Mouse (Mus musculus) kidney, adult 8-10 months (tissue): Measurements from ENCODE around the gene Zan.

Experiments
- DNase-seq, 2 experiments: peaks; one replicate each; pipeline ENCODE4 v3.0.0; 2022

Gene Zan

DNA sequence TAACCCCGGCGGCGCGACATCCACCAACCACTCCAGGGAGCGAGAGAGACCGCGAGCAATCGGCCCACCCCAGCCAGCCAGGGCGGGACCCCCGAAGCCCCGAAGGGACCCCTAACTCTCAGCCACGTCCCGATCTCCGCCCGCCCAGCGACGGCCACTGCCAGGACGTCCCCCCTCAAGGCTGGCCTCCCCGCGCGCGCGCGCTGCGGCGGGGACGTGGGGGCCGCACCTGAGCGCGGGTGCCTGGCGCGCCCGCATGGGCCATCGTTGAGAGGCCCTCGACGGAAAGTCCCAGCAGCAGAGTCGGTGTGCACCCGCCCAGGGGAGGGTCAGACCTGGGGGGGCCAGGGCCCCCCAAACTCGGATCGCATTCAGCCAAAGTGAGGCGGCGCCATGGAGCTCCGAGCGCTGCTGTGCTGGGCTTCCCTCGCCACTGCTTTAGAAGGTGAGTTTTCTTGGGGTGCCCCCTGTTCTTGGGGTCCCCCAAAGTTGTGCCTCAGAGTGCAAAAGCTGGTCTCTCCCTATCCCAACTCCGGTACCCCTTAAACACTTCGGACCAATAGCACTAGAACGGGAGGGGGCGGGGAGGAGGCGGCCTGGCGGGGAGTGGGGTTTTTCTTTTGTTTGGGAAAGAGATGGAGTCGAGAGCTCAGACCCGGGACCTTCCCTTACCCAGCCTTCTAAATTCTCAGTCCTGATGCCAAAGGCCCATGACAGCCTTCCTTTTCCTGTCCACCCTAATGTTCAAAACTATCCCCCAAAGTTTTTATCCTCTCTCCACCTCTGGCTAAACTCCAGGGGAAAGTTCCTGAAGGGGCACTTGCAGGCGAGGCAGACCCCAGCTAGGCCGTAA, 126.4 kb downstream of the Zan start:
- DNase-seq, result no peak

DNA sequence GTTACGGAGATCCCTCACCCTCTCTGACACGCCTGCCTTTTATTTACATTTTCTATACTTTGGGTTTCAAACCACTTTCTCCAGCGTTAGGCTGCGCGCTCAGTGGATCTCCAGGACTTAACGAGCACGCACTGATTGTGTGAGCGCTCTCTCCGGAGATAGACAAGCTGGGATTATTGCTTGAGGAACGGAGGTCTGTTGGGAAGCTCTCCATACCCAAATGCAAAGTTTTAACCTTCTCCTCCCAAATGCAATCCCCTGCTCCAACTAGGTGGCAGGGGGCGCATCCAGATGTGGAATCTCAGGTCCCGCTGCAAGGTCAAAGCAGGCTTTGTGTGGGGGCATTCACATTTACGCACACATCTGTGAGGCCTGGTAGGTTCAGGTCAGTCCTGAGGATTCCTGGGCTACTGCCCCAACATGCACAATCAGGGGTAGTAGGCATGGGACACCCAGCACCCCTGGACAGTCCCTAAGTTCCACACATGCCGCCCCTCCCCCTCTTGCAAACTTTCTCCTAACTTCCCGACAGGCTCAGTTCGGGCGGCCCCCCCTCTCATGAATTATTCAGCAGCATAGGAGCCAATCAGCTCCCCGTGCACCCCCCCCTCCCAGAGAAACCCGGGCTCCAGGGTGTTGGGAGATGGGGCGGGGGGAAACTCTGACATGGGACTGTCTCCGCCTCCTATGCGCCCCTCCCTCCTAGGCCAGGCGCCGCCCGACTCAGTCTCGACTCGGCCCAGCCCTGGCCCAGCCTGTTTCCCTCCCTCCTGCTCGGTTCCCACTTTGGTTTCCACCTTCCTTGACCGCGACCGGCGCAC, 127.3 kb downstream of the Zan start, which contains the start of gene Ephb4:
Gene Ephb4 (plus strand): TSS at position 726 of the 821 bp plus-strand sequence.
- peak; percentile 97 to 98 for DNase-seq

GRCm38 (mm10) chr5:137348482-137349383, 128.1 kb downstream of the Zan start:
- peak; percentile 83 to 89 for DNase-seq

DNA sequence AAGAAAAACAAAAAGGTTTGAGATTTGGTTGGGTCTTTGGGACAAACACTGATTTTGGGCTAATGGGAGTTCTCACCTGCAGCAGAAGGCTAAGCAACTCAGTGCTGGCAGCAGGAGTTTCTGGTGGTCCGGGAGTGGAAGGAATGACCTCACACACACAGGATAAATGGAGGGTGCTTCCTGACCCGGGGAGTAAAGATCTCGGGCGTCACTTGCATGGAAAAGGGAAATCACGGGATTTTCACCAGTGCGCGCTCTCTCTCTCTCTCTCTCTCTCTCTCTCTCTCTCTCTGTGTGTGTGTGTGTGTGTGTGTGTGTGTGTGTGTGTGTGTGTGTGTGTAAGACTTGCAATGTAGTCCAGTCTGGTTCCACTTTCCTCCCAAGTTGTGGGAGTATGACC, 129.0 kb downstream of the Zan start:
- peak; percentile 25 to 49 for DNase-seq

DNA sequence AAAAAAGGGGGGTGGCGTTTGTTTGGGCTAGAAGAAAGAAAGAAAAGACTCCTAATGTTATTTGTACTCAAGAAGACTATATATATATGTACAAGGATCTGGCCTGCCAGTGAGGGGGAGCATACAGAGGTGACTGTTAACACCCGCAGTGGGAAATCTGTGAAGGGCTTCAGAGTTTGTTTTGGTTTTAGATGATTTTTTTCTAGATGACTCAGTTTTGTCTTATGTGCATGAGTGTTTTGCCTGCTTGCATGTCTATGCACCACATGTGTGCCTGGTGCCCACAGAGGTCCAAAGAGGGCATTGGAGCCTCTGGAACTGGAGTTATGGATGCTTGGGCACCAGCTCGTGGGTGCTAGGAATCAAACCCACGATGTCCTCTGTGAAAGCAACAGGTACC, 129.9 kb downstream of the Zan start:
- DNase-seq, result no peak

- no peak for DNase-seq
These were observed 130.5 kb downstream of the Zan start for GRCm38 (mm10) chr5:137346388-137346787.

- DNase-seq, result peak; percentile 83 to 89
These were observed 131.0 kb downstream of the Zan start for GRCm38 (mm10) chr5:137345821-137346220.

GRCm38 (mm10) chr5:137343869-137344268, 133.0 kb downstream of the Zan start:
- DNase-seq, result no peak

DNA sequence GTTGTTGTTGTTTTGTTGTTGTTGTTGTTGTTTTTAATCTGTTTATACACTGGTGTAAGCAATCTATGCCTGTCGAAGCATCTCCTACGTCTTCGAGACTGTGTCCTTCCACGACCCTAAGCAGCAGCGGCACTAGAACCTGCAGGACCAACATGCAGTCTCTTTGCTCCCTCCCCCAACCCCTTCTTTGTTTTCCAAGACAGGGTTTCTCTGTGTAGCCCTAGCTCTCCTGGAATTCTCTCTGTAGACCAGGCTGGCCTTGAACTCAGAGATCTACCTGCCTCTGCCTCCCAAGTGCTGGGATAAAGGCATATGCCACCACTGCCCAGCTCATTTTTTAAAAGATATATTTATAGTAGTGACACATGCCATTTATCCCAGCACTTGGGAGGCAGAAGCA, 133.5 kb downstream of the Zan start:
- DNase-seq, result no peak

DNA sequence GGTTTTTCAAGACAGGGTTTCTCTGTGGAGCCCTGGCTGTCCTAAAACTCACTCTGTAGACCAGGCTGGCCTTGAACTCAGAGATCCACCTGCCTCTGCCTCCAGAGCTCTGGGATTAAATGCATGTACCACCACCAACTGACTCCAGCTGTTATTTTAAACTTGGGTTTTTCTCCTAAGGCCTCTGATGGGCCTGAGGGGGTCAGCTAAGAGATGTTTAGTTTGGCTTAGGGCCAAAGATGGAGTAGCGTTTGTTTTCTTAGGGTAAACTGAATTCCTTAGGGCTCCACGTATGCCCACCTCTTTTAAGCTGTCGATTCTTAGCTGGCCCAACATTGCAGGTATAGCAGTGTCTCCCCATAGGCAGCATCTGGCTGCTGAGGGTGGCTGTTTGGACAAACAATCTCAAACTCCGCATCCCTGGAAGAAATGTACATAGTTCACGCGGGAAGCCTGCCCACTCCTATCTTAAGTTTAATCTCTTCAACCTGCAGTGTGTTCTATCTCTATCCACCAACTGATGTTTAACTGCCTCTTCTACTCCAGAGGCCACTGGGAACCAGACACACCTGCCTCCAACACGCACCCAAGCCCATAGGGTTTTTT, 134.4 kb downstream of the Zan start:
- no peak for DNase-seq

GRCm38 (mm10) chr5:137340222-137340621, 136.6 kb downstream of the Zan start:
- DNase-seq, result no peak

DNA sequence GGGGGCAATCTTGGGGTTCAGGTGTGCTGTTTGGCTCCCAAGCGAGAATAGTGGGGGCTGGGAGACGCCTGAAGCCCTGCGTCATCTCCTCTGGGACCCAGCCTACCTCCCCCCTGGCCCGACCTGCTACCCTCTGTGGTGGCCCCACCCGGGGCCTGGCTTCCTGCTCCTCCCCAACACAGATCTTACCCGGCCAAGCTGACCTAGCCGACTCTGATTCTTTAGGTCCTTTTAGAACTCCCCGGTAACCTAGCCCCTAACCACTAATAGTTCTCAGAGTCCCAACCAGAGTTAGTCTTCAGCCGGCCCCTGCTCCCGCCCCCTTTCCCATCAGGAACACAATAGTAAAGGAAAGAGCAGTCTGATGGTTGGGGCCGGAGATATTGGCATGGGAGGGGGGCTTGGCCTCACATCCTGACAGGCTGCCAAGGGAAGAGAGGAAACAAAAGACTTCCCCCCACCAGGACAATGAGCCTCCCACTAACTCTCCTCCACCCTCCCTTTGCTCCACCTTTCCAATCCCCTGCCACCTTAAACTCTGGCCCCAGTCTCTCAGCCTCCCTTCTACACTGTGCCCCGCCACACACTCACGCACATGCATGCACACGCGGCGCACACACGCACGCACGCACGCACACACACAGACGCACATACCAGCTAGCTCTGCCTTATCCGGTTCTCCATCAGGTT, 137.4 kb downstream of the Zan start:
- DNase-seq, result peak; percentile 53 to 65

DNA sequence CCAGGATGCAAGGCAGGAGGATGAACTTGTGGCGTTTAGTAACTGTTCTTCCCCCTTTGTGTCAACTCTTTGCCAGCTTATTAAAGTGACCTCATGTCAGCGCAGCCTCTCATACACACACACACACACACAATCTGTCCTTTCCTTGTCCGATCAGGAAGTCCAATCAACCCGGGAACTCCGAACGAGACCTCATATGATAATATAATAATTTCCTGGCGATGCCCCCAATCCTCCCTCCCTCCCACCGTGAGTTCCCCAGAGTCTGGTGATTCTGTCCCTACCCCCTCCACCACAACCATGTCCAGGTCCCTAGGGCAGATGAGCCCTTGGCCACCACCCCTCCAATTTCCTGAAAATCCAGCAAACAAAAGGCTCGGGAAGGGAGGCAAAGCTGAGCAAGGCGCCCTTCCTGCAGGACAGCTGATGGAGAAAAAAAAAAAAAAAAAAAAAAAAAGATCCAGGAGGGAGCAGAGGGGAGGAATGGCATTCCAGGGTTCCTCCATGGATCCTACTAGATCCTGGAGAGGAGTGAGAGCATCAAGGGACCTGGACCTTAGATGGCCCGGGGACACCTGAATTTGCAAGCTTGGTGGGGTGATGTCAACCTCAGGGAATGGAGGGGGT, 138.1 kb downstream of the Zan start:
- peak; percentile 51 to 73 for DNase-seq

- peak; percentile 94 for DNase-seq
These were observed 138.6 kb downstream of the Zan start for GRCm38 (mm10) chr5:137338256-137338655.

GRCm38 (mm10) chr5:137337190-137337589, 139.7 kb downstream of the Zan start:
- DNase-seq, result no peak

DNA sequence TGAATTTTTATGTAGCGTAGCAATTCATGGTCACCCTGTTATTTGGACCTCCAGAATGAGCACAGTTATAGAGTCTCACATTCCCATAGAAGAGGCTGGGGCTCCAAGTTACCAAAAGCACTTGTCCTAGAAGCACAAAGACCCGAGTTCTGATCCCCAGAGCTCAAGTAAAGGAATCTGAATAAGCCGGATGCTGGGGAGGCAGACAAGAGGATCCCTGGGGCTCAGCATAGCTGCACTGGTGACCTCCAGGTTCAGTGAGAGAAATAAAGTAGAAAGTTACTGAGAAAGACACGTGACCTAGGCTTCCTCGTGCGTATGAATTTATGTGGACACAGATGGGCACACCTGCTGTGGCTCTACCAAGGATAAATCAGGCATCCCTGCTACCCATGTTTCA, 141.8 kb downstream of the Zan start:
- DNase-seq, result no peak

- no peak for DNase-seq
These were observed 142.5 kb downstream of the Zan start for GRCm38 (mm10) chr5:137334317-137334716.

- peak; percentile 94 to 98 for DNase-seq
These were observed 143.2 kb downstream of the Zan start, which contains the start of gene Slc12a9 for GRCm38 (mm10) chr5:137333512-137334174. Gene Slc12a9, minus strand, starts transcription at chr5:137333597.

DNA sequence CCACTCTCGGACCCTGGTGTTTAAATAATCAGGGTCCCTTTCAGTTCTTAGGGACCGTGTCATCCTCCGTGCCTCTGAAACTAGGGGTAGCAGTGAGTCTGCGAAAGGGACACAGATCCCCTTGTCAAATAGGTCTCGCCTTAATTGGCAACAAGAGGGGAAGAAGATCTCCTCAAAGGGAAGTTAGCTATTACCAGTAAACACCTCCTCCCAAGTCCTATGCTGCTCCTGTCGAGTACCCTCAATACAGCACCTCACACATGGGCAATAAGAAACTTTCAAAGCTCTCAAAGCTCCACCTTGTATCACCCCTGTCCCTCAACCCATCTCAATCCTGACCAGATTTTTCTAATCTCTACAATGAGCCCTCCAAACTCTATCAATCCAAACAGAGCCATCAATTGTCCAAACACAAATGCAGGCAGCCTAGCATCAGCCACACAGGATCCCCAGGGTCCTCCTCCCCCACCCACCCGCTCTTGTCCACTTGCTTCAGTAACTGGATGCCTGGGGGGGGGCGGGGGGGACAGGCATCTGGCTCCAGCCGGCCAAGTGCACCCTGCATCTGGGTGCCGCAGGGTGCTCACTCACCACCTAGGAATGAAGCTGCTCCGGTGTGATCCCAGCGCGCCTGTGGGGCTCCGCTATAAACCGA, 143.9 kb downstream of the Zan start:
- DNase-seq, result no peak

DNA sequence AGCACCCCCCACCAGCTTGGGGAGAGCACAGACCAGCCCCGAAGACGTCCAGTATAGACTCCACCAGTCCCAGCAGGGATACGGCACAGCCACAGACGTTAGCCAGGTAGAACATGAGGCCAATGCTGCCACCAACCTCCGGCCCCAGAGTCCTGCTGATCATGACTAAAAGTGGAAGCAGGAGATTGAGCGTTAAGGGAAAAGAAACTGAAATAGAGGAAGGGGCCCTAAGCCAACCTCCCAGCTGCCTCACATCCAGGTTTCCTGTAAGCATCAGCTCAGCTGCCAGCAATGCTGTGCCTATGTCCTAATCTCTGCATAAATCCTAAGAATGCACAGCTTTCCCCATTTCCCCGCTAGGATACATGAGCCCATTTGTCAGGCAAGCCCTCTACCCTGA, 146.0 kb downstream of the Zan start:
- no peak for DNase-seq
